Mouse (Mus musculus): ENCODE measurements at regions not wholly inside any gene's neighbourhood (a gene's known extent, or its start where the extent isn't known, plus 50 kb on each side); places are given as distances from the start of the nearest gene placed in this dataset.
A peak's percentile ranks its signal among the peaks of the same experiment; 100 is the strongest.
"Not testable (repeated sequence)": the region's sequence is repeated elsewhere in the genome, so short reads cannot be mapped to it uniquely, and the experiment has no call there.

DNA sequence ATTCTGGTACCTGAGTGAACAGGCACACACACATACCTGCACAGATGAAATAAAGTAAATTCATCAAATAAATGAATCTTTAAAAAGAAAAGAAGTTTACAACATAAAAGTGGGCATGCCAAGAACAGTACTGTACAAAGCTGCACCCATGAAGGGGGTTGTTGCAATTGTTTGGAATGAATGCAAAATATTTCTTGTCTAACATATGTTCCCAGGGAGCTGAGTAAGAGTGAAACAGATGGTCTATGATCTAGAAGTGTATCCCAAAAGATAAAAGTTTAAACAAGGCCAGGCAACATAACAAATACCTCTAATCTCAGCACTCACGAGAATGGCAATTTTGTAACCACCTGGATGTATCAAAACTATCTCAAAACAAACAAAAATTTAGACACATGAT is 1685.5 kb upstream of the Dsel start:
- peak; percentile 1 for DNase-seq (ENCODE audit: low spot score)

DNA sequence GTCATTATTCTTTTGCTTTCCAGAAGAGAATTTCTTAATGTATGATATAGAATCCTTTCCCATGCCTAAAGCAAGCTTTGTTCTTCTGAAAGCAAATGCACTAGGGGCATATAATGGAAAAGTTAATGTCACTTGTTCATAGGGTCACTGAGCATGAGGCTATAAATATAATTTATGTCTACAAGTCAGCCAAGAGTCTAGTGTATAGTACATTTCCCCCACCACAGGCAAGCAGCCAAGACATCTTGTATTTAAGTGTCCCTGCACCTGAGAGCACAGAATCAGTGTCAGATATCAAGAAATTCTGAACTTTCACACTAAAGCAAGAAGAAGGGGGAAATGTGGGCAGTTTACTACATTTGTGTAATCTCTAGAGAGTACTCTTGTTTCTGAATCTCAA is 1675.3 kb upstream of the Dsel start:
- no peak for DNase-seq (ENCODE audit: low spot score)

DNA sequence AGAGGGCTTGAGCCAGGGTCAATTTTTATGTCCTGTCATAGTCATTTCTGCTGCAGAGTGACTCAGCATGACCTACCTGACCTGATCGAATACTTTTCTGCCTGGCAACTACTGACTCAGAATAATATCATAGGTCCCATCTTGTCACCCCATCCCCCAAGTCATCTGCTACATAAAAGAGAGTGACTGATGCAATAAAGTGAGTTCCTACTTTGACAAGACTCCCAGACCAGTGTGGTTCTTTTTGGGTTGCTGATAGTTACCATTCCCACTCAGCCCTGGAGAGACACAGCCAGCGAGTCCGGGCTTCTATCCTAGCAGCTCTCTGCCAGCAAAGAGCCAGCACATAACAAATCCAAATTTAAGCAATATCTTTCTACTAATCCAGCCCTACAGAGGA is 1665.8 kb upstream of the Dsel start:
- DNase-seq (ENCODE audit: low spot score) = no peak

DNA sequence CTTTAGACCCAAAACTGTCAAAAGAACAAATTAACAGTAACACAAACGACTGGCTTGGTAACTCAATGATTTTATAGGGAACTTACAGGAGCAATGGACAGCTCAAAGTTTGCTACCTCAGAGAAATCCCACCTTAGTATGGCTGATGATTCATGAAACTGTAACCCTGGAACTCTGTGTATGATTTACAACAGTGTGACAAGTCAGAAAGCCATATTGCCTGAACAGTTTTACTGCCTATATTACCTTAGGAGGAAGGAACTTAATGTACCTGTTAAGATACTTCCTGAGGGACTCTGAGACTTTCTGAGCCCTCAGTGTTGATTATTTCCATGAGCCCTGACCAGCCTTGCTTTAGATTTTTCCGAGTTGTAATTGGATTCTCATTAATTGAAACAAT is 1631.3 kb upstream of the Dsel start:
- DNase-seq (ENCODE audit: low spot score) = no peak

DNA sequence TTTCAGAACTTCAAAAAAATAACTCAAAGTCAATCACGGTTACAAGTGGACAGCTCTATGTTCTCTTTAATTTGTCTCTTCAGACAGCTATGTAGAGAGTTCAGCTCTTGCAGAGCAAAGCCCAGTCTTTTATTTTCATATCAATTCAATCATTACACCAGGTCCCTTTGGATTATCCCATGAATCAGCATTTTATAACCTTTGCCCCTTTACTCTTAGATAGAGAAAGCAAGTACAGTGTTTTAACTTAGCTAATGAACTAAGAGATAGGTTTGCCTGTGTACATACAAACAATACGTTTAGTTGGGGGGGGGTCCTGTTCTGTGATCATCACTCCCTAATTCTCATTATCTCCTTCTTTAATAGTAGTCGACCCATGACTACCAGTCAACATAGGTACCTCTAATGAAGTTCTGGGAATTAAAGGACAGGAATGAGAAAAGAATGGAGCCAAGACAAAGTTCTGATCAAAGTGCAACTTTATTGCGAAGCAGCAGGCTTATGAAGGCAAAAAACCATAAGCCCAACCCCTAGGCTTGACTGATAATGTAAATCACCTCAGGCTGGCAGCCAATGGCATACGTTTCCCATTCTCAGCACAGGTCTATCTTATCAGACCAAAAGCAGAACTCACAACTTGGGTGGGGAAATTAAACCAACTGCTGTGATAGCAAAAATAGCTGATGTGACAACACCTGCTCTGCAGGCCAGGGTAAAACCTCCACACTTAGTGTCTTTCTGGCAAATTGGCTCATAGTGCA is 1625.7 kb upstream of the Dsel start:
- DNase-seq (ENCODE audit: low spot score) = no peak

DNA sequence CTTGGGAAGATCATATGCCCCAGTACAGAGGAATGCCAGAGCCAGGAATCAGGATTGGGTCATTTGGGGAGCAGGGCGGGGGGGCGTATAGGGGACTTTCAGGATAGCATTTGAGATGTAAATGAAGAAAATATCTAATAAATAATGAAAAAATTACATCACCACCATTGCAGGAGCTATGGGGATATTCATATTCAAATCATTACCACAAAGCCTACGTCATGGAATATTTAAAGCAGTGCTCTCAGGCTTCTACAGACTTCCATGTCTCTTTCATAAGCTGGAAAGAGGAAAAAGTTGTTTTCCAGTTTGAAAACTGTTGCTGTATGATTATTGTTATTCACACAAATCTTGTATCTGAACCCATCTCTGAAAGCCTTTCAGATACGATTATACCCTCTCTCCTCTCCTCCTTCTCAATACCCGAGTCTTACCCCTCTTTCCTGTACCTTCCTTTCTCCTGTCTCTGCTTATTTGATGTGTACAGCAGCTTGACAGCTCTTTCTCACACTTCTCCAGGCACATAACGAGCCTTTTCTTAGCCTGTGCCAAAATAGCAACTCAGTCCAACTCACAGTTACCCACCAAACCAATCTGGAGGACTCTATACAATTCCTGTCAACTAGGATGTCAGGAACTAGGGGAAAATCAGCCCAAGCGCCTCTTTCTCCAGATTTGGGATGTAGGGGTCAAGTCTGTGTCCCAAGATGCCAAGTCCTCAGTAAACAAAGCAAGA is 1592.0 kb upstream of the Dsel start:
- no peak for DNase-seq (ENCODE audit: low spot score)

DNA sequence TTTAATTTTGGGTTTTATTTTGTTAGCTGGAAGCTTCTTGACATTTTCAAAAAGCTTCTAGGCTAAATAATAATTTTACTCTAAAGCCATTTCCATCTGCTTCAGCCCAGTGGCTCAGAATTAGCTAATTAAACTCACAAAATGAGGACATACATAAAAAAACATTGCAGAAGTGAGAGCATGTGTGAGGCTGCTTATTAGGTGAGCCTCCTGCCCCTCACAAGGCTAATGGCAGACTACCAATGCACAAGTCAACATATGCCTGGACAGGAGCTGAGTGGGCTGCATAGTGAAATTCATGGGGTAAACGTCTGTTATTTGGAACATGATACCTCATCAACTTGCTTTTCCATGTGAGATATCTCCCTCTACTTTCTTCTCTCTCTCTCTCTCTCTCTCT is 1569.0 kb upstream of the Dsel start:
- no peak for DNase-seq (ENCODE audit: low spot score)

DNA sequence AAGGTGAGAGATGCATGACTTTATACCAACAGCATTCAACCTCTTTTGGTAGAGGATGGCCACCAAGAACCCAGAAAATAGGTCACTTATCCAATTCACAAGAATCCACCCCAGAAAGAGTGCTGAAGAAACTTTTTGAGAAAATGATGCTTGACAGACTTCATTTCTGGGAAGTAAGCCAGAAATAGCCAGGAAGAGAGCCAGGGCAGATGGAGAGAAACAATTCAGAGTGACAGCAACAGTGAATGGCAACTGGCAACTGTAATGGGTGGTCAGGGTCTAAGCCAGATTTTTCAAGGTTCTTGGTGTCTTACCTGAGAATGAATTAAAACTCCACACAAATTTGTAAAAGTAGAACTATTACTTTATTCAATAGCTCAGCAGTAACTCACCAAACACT is 1566.5 kb upstream of the Dsel start:
- DNase-seq (ENCODE audit: low spot score) = no peak

DNA sequence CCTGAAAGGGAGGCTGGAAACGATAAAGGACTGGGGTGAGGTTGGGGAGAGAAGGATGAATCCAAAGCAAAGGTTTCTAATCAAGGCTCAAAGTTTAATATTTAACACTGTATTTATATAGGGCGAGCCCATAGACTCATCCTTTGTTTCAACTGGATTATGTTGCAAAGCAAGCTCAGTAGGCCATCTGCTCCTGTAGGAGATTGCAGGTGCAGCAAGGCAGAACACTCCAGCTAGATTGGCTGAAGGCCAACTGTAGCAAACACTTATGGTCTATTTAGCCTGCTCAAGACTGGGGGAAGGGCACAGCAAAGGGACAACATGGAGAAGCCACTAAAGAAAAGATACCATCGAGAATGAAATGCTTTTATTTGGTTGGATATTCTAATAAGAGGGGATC is 1548.1 kb upstream of the Dsel start:
- no peak for DNase-seq (ENCODE audit: low spot score)

DNA sequence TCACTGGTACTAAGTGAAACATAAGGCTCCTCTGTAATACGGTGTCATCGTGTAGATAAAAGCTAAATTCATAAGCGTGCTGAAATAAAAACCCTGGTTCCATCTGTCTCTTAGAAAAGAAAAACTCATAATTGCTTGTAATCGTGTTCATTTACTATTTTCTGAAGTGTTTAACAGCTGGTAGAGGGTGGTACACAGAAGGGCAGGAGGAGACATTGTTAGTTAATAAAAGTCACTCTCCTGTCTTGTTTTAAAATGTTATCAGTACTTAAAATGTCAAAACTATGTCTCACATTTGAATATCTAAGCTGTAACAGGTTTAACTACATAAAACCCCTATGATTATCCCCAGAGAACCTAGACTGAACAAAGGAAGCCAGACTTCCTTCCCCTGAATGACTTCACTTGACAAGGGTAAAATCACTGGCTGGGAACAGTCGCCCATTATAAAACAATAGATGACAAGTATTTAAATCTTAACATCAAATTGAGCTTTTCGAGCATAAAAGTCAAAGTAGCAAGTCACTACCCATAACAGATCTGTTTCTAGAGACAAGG is 1530.6 kb upstream of the Dsel start:
- no peak for DNase-seq (ENCODE audit: low spot score)

DNA sequence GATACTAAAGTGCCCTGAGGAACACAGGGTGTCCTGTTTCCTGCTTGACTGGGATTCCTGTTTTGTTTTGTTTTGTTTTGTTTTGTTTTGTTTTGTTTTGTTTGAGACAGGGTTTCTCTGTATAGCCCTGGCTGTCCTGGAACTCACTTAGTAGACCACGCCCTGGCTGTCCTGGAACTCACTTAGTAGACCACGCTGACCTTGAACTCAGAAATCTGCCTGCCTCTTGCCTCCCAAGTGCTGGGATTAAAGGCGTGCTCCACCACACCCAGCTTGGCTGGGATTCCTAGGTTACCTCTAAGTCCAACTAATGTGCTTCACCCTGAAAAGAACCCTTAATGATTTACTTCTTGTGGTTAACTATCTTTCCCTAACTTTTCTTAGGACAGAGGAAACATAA is 1529.6 kb upstream of the Dsel start:
- DNase-seq (ENCODE audit: low spot score) = not testable (repeated sequence)

DNA sequence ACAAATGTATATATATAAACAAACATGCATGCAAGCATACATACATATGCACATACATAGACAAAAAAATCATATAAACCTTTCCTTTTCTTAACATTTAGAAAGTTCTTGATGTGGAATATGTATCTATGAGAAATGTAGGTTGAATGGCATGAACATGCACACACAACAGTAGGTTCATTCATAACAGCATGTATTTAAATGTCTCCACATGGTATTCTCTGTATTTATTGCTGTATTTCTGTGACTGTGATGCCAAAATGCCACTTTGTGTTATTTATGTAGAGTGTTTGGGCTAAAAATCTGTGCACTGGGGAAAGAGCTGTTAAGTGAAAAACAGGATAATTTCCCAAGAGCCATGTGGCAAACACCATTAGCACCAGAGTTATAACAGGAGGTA is 1528.2 kb upstream of the Dsel start:
- no peak for DNase-seq (ENCODE audit: low spot score)

DNA sequence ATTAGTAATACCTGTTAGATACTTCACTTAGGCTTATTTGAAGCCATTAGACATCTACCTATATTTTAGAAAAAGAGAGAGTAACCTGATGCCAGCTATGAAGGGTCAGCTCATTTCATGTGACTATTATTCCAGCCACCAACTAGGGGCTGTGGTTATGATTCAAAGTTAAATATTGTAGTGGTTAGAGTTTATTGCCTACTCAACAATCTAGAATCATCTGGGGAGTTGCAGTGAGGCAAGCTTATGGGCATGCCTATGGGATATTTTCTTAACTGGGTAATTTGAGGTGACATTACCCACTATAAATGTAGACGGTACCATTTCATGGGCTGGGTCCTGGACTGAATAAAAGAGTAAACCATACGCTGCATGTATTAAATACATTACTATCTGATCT is 1525.2 kb upstream of the Dsel start:
- no peak for DNase-seq (ENCODE audit: low spot score)

DNA sequence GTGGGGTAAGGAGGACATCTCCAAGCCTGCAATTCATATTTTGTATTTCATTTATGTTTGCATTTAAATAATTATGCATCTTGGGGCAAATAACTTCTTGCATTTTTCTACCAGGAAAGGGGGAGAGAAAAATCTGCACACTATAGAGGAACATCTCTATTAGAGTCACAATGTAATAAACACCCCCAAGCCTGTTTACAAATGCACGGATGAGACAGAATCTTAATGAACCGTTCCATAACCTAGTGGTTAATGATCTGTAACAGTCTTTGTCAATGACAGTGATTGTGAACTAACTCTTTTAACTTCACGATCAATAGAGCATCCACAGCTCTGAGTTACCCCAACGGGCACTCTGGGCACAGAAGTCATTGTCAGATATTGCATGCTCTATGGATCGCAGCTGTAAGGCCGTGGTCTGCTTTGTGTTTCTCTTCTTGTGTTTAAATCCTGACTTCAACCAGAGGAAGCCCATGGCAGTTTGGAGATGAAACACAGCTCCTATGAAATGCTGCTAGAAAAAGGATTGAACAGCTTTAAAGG is 1520.2 kb upstream of the Dsel start:
- DNase-seq (ENCODE audit: low spot score) = no peak

DNA sequence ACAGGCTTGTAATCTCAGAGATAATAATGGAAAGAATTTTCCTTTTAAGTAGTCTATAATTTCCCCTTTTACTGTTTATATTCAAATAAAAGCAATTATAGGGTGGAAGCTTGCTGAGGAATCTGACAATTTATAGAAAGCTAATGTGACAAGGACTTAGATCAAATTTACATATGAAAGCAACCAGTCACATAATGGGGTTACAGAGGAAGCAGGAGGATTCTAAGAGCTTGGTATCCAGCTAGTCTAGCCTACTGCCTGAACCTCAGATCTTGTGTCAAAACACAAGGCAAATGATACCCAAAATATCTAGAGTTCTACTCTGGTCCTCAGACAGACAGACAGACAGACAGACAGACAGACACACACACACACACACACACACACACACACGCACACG is 1519.0 kb upstream of the Dsel start:
- DNase-seq (ENCODE audit: low spot score) = no peak

DNA sequence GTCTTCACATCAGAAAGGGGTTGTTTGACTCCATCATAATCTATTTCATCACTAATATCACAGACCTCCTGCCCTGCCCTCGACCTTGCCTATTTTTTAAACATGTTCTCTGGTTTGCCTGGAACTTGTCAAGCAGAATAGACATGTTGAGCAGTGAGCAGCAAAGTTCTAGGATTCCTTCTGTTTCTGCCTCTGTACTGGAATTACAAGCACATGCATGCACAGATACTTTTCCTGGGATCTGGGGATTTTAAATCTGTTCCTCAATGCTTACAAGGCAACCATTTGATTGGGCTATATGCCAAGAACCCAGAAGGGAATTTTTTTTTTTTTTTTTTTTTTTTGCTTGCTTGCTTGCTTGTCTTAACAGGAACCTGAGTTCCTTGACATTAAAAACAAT is 1508.0 kb upstream of the Dsel start:
- DNase-seq (ENCODE audit: low spot score) = no peak

DNA sequence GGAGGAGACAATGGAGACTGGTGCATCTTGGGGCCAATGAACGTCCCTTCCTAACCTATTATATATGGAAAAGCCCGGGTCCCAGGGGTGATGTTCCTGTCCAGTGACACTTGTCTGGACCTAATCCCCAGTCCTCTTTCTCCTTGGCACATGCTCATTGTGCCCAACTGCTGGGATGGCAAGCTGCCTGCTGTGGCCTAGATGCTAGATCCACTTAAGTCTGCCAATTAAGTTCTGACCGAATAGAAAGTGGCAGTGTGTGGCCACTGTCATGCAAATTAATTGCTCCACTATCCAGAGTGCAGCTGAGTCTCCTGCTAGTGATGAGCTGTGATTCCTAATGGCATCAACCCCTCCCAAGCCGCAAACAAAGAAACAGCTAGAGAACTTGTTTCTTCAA is 1493.5 kb upstream of the Dsel start:
- no peak for DNase-seq (ENCODE audit: low spot score)

DNA sequence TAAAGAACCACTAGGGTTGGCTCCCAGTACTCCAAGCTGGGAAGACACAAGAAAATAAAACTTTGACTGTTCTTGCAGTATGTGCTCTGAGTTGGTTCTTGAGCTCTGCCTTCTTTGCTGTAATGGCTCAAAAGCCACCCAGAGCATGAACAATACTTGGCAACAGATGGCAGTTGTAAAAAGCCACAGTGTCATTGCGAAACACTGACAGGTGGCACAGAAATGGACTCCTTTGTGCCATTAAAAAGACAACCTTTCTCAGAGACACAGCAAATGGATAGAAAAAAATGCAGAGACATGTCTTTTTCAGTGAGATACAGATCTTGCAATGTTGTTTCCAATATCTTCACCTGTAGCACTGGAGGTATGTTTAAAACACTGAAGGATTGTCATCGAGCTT is 1443.3 kb upstream of the Dsel start:
- DNase-seq (ENCODE audit: low spot score) = no peak

DNA sequence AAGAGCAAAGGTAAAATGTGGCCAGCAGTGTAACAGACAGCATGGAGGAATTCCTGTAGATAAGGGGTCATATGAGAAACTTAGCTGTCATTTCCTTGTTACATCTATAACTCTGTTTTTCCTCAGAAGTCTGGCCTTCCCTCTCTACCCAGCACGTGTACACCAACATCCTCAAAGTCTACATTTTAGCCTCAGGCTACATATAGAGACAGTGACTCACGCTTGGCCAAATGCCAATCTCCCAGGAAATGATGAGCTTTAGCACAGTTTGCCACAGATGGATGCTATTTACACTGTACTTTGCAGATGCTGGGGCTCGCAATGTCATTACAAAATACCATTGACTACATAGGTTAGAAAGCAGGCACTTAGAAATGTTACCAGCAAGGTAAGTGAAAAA is 1433.1 kb upstream of the Dsel start:
- peak; percentile 50 for DNase-seq (ENCODE audit: low spot score)

DNA sequence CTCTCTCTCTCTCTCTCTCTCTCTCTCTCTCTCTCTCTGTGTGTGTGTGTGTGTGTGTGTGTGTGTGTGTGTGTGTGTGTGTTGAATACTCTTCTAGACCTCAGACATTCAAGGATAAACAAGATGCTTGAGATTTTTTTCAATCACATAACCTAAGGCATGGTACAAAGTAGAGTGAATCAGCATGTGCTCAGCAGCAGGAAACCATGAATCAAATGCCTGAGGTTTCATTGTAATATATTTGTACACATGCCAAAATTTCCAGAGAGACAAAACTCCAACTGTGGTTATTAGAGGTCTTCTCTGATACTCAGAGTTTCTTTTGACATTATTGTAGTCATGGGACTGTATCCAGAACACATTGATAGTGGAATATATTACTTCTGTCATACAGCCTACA is 1423.5 kb upstream of the Dsel start:
- no peak for DNase-seq (ENCODE audit: low spot score)

DNA sequence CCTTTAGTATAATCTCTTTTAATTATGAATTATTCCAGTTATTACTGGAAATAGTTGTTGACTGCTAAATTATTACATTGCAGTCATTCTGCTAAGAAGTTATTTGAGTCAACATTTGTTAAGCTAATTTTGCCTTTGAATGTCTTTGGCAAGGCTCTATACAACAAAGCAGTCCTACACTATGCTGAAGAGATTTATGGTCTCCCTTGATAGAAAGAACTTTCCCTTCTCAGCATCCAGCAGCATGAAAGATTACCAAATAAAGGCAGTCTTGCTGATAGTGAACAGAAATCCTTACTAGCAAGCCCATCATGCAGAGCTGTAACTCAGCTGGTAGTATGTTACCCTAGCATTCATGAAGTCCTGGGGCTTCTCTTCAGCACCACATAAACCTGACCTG is 1419.4 kb upstream of the Dsel start:
- DNase-seq (ENCODE audit: low spot score) = no peak

DNA sequence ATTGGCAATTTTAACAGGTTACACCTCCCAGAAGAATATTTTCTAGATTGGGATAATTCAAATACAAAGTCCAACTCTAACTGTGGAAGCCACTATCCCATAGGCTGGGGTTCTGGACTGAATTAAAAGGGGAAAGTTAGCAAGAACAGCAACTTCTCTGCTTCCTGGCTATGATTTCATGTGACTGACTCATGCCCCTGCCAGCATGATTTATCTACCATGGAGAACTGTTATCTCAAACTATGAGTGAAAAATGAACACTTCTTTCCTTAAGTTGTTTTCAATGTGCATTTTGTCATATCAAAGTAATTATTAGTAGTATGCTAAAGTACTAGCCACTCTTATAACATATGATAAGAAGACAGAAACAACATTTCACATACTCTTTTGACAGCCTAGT is 1394.7 kb upstream of the Dsel start:
- DNase-seq (ENCODE audit: low spot score) = no peak

DNA sequence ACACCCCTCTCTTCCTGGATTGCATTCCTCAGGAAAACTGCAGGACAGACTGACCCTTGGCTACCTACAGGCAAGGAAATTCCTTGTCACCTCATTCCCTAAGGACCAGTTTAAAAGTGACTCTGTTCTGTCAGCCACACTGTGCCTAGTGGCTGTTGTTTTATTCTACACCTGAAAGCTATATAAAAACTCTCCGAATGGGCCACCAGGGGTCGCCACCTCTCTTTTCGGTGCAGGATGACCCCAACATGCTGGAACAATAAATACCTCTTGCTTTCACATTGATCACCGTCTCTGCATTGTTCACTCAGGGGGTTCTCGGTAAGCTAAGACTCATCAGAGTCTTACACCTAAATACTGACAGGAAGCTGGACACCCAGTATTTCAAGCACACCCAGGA is 1382.6 kb upstream of the Dsel start:
- DNase-seq (ENCODE audit: low spot score) = no peak
